Mouse (Mus musculus) C2C12 (cell line): ENCODE data around the gene Rassf4. TPM values are rescaled to one million over a fixed set of nuclear protein-coding genes. Genes with fewer than 3 reads are reported as not detected.
"Not testable (repeated sequence)": the region's sequence is repeated elsewhere in the genome, so short reads cannot be mapped to it uniquely, and the experiment has no call there.

Source experiments
- H3K27me3 ChIP-seq: one replicate; pipeline ENCODE4 v1.6.1; 2011; ENCODE audit not compliant: control insufficient read depth, insufficient read depth, insufficient read length
- H3K36me3 ChIP-seq: one replicate; pipeline ENCODE4 v1.6.1; 2011; ENCODE audit not compliant: control insufficient read depth, insufficient read depth
- H3K4me3 ChIP-seq: one replicate; pipeline ENCODE4 v1.5.1; 2011; ENCODE audit warnings: mild to moderate bottlenecking, control low read depth; ENCODE audit not compliant: poor library complexity, insufficient read depth, severe bottlenecking
- H3K79me2 ChIP-seq: one replicate; pipeline ENCODE4 v1.6.1; 2011; ENCODE audit not compliant: control insufficient read depth, insufficient read depth
- H3K79me3 ChIP-seq: one replicate; pipeline ENCODE4 v1.6.1; 2011; ENCODE audit warnings: low read depth, control low read depth
- H3ac ChIP-seq: one replicate; pipeline ENCODE3; 2011; ENCODE audit warnings: low read depth; ENCODE audit not compliant: control insufficient read depth, insufficient read length
- CEBPB ChIP-seq: IDR thresholded peaks from one replicate; pipeline ENCODE4 v1.6.1; 2011; ENCODE audit warnings: low read depth, mild to moderate bottlenecking, control low read depth, moderate library complexity
- CTCF ChIP-seq: IDR thresholded peaks from one replicate; pipeline ENCODE4 v1.5.1; 2011; ENCODE audit not compliant: control insufficient read depth, insufficient read depth, insufficient read length
- FOSL1 ChIP-seq: IDR thresholded peaks from one replicate; pipeline ENCODE4 v1.8.0; 2011; ENCODE audit warnings: mild to moderate bottlenecking, low read length; ENCODE audit not compliant: poor library complexity, insufficient read depth, severe bottlenecking
- MAX ChIP-seq: IDR thresholded peaks from one replicate; pipeline ENCODE4 v1.6.1; 2011; ENCODE audit warnings: mild to moderate bottlenecking, control low read depth
- MYOD1 ChIP-seq: IDR thresholded peaks from one replicate; pipeline ENCODE4 v1.6.1; 2011; ENCODE audit warnings: low read depth; ENCODE audit not compliant: control insufficient read depth, insufficient read length
- MYOG ChIP-seq: IDR thresholded peaks from one replicate; pipeline ENCODE4 v1.6.1; 2011; ENCODE audit not compliant: control insufficient read depth, insufficient read length; ENCODE audit errors: extremely low read depth
- USF1 ChIP-seq: IDR thresholded peaks from one replicate; pipeline ENCODE4 v1.6.1; 2011; ENCODE audit warnings: low read depth, mild to moderate bottlenecking, control low read depth, moderate library complexity
- polyA plus RNA-seq: library from polyadenylated mRNA; unstranded; fragments of >200 nt; fragmentation: generic; extraction: Trizol; gene quantifications from one replicate; pipeline ENCODE4 v1.2.1, GENCODE M21; 2012; ENCODE audit warnings: missing spikeins

Gene Rassf4
- polyA plus RNA-seq, 1 experiment = 0.21 TPM

DNA sequence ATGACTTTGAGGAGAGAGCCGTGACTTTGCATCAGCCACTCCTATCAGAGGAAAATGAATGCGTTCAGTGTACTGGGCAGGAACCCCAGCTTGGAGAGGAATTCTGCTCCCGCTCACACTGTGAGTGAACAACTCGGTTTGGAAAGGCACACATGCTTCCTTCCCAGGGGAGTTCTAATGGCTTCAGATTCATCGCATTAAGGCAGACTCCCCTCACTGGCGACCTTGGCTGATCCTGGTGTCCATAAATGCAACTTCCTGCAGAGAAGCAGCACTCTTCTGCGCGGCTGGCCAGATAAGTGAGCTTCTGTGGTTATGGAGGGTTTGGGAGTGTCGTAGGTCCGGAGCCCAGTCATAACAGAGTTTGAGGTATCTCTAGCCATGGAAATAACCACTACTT lies 44.0 kb downstream of the Rassf4 start:
- TF ChIP-seq USF1 = no peak
- TF ChIP-seq MAX = no peak
- TF ChIP-seq CTCF = no peak
- no peak for TF ChIP-seq FOSL1
- no peak for TF ChIP-seq MYOD1
- no peak for TF ChIP-seq CEBPB
- TF ChIP-seq MYOG = no peak
- Histone ChIP-seq H3K4me3 (no peak overlapping the region), H3K36me3 (no peaks in the 10 kb centered on the region), H3K27me3 (no peaks in the 10 kb centered on the region), H3K79me2 (no peaks in the 10 kb centered on the region), H3K79me3 (no peaks in the 10 kb centered on the region), H3ac (no peak overlapping the region)

- H3K27me3 ChIP-seq = no peaks in the 10 kb centered on the region
- H3K79me3 ChIP-seq = no peaks in the 10 kb centered on the region
- H3K79me2 ChIP-seq = no peaks in the 10 kb centered on the region
- TF ChIP-seq MYOD1 (no peak), MAX (no peak), MYOG (no peak)
- peak within 1 kb of the TSS; percentile 14 for H3K4me3 ChIP-seq
- peak within 1 kb of the TSS; percentile 63 for H3ac ChIP-seq
- no peaks in the 10 kb centered on the region for H3K36me3 ChIP-seq
Measured at GRCm38 (mm10) chr6:116628539-116629171, 45.1 kb downstream of the Rassf4 start, which contains the start of gene Zfp422. Gene Zfp422, minus strand, starts transcription at chr6:116628999.

GRCm38 (mm10) chr6:116628095-116628494 lies 45.7 kb downstream of the Rassf4 start:
- no peaks in the 10 kb centered on the region for H3K27me3 ChIP-seq
- no peaks in the 10 kb centered on the region for H3K79me3 ChIP-seq
- TF ChIP-seq CTCF (no peak), MAX (no peak)
- no peak overlapping the region for H3ac ChIP-seq
- H3K79me2 ChIP-seq = no peaks in the 10 kb centered on the region
- no peak overlapping the region for H3K4me3 ChIP-seq
- H3K36me3 ChIP-seq = no peaks in the 10 kb centered on the region

GRCm38 (mm10) chr6:116626417-116626816 lies 47.3 kb downstream of the Rassf4 start:
- H3K4me3 ChIP-seq, H3K27me3 ChIP-seq, H3ac ChIP-seq, H3K79me3 ChIP-seq, H3K79me2 ChIP-seq, H3K36me3 ChIP-seq: not testable (repeated sequence)

- Histone ChIP-seq H3ac (no peak overlapping the region), H3K79me2 (no peaks in the 10 kb centered on the region), H3K27me3 (no peaks in the 10 kb centered on the region), H3K36me3 (no peaks in the 10 kb centered on the region), H3K4me3 (no peak overlapping the region), H3K79me3 (no peaks in the 10 kb centered on the region)
- TF ChIP-seq CEBPB (no peak), FOSL1 (no peak), MAX (no peak)
Measured at GRCm38 (mm10) chr6:116621318-116622023, 52.3 kb downstream of the Rassf4 start.

GRCm38 (mm10) chr6:116618073-116618472 lies 55.7 kb downstream of the Rassf4 start:
- H3K4me3 ChIP-seq = no peak overlapping the region
- no peaks in the 10 kb centered on the region for H3K79me3 ChIP-seq
- H3ac ChIP-seq = no peak overlapping the region
- H3K27me3 ChIP-seq = no peaks in the 10 kb centered on the region
- TF ChIP-seq USF1 (no peak), CTCF (no peak), MYOG (no peak), FOSL1 (no peak), MAX (no peak), MYOD1 (no peak), CEBPB (no peak)
- H3K36me3 ChIP-seq = no peaks in the 10 kb centered on the region
- H3K79me2 ChIP-seq = no peaks in the 10 kb centered on the region
